Mouse (Mus musculus) E14TG2a.4 (cell line): ENCODE measurements around the gene Igsf21.
A peak's percentile ranks its signal among the peaks of the same experiment; 100 is the strongest.

Source experiments
- H3K27me3 ChIP-seq: 2 replicates; pipeline ENCODE4 v1.6.1; 2014; ENCODE audit warnings: low read length, control low read depth; ENCODE audit not compliant: insufficient read depth
- H3K36me3 ChIP-seq: 2 replicates; pipeline ENCODE4 v1.6.1; 2014; ENCODE audit warnings: low read length, control low read depth; ENCODE audit not compliant: insufficient read depth
- H3K4me1 ChIP-seq: replicated peaks from 2 replicates; pipeline ENCODE4 v1.6.1; 2014; ENCODE audit warnings: low read depth, low read length, control low read depth
- H3K4me3 ChIP-seq: replicated peaks from 2 replicates; pipeline ENCODE4 v1.5.1; 2014; ENCODE audit warnings: mild to moderate bottlenecking, low read length
- H3K9me3 ChIP-seq: 2 replicates; pipeline ENCODE4 v1.6.1; 2014; ENCODE audit warnings: low read length, control low read depth
- CTCF ChIP-seq: conservative IDR thresholded peaks from 2 replicates; pipeline ENCODE4 v1.5.1; 2014; ENCODE audit warnings: low read length
- NANOG ChIP-seq: IDR thresholded peaks from 2 replicates; pipeline ENCODE4 v1.6.1; 2014; ENCODE audit warnings: borderline replicate concordance, low read length, mixed read lengths
- POU5F1 ChIP-seq: IDR thresholded peaks from 2 replicates; pipeline ENCODE4 v1.6.1; 2014; ENCODE audit warnings: low read length, borderline replicate concordance

Gene Igsf21

GRCm38 (mm10) chr4:140115756-140116155 is 130.8 kb downstream of the Igsf21 start:
- TF ChIP-seq NANOG = no peak
- no peak for TF ChIP-seq POU5F1
- H3K4me3 ChIP-seq = no peak overlapping the region
- H3K4me1 ChIP-seq = peaks cover 14% of the 10 kb centered on the region
- H3K36me3 ChIP-seq = no peaks in the 10 kb centered on the region
- H3K27me3 ChIP-seq = no peaks in the 10 kb centered on the region; the same call in 1 of the 2 replicates
- H3K9me3 ChIP-seq = peaks cover 7% of the 10 kb centered on the region

DNA sequence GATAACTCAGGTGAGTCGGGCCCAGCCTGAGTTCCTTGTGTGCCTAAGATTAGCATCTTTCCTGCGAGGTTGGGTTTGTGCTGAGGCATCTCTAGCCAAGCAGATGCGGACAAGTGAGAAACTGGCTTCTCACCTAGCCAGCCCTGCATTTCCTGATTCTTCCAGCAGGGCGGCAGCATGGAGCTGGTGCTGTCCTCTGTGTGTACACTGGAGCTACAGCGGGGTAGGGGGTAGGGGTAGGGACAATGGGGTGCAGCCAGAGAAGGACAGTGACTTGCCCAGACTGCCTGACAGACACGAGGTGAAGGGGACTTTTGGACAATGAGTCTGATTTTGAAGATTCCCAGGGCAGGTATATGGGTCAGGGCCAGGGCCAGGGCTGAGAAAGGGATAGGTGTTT is 131.5 kb downstream of the Igsf21 start:
- no peak for TF ChIP-seq NANOG
- TF ChIP-seq CTCF = peak; percentile 72
- no peak for TF ChIP-seq POU5F1
- H3K36me3 ChIP-seq = no peaks in the 10 kb centered on the region
- peaks cover 7% of the 10 kb centered on the region for H3K9me3 ChIP-seq
- H3K4me1 ChIP-seq = peaks cover 13% of the 10 kb centered on the region
- peaks cover 6% of the 10 kb centered on the region for H3K27me3 ChIP-seq
- no peak overlapping the region for H3K4me3 ChIP-seq

GRCm38 (mm10) chr4:140113690-140114475 is 132.7 kb downstream of the Igsf21 start:
- peaks cover 25% of the 10 kb centered on the region for H3K4me1 ChIP-seq
- no peaks in the 10 kb centered on the region for H3K36me3 ChIP-seq
- no peak overlapping the region for H3K4me3 ChIP-seq
- H3K9me3 ChIP-seq = peaks cover 7% of the 10 kb centered on the region
- H3K27me3 ChIP-seq = peaks cover 18% of the 10 kb centered on the region
- no peak for TF ChIP-seq CTCF
- TF ChIP-seq POU5F1 = no peak
- TF ChIP-seq NANOG = no peak

DNA sequence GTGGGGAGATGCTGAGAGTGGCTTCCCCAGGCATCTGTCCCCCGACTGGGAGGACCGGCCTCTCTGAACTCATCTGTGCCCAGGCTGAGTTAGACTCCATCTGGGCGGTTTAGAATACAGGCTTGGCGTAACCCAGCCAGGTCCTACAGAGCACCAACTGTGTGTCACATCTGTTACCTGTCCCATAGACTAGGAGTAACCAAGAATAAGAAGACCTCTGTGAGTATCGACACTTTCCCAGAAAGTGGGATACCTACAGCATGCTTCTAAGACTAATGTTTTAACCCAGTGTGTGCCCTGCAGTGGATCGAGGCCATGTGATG is 137.0 kb downstream of the Igsf21 start:
- no peak for TF ChIP-seq NANOG
- TF ChIP-seq POU5F1 = no peak
- no peak for TF ChIP-seq CTCF
- peak overlapping the region; percentile 66 for H3K4me3 ChIP-seq
- peaks cover 59% of the 10 kb centered on the region for H3K4me1 ChIP-seq
- H3K9me3 ChIP-seq = peaks cover 7% of the 10 kb centered on the region
- no peaks in the 10 kb centered on the region for H3K36me3 ChIP-seq
- peaks cover 28% of the 10 kb centered on the region for H3K27me3 ChIP-seq

- Histone ChIP-seq H3K9me3 (peaks cover 7% of the 10 kb centered on the region), H3K36me3 (no peaks in the 10 kb centered on the region), H3K4me1 (peaks cover 63% of the 10 kb centered on the region), H3K4me3 (peak overlapping the region; percentile 66), H3K27me3 (peaks cover 28% of the 10 kb centered on the region)
- no peak for TF ChIP-seq CTCF
- TF ChIP-seq POU5F1 = no peak
- TF ChIP-seq NANOG = no peak
Measured at GRCm38 (mm10) chr4:140108871-140109625, 137.5 kb downstream of the Igsf21 start.

GRCm38 (mm10) chr4:140107161-140107560 is 139.4 kb downstream of the Igsf21 start:
- Histone ChIP-seq H3K4me3 (no peak overlapping the region), H3K36me3 (no peaks in the 10 kb centered on the region), H3K27me3 (peaks cover 28% of the 10 kb centered on the region), H3K9me3 (no peaks in the 10 kb centered on the region), H3K4me1 (peaks cover 76% of the 10 kb centered on the region)
- TF ChIP-seq CTCF = no peak
- TF ChIP-seq NANOG = no peak
- no peak for TF ChIP-seq POU5F1

DNA sequence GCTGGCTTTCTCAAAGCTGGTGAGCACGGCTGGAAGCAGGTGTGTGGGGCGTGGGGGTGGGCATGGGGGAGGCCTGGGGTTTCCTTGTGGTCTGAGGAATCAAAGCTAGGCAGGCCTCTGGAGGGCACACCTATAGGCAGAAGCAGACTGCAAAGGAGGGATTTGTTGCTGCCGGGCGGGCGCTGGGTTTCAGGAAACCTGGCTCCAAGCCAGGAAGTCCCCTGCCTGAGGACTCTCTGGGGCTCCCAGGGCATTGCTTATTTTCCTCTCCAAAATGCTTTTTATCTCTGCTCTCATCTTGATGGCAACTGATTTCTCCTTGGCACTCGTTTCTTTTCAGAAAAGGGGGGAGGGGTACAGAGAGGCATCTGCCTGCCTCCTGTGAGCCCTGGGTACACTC is 141.8 kb downstream of the Igsf21 start:
- TF ChIP-seq NANOG = no peak
- TF ChIP-seq POU5F1 = no peak
- TF ChIP-seq CTCF = no peak

DNA sequence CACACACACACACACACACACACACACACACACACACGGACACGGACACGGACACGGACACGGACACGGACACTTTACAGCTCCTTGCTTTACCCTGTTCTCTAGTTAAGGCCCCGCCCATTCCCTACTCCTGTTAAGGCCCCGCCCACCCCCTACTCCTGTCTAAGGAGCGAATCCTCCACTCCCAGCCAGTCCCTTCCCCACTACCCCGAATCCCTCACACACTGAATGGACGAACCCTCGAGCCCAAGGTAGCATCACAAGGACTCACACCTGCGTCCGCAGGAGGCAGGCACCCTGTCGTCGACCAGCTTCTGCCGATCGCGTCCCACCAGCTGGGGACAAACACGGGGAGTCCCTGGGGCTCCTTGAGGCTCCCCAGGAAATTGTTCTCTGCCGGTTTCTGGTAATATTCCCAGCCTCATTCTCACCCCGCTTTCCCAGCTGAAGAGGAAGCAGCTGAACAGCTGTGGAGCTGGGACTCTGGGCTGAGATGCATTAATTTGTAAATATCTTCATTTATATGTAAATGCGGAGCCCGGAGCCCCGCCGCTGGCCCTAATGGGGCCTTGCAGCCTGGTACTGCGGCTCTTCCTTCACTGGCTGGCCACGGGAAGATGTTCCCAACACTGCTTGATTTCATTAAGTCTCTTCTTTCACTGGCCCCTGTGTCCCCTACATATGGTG is 143.1 kb downstream of the Igsf21 start:
- TF ChIP-seq POU5F1 = peak; percentile 74; the same call in 1 of the 2 replicates
- no peak for TF ChIP-seq NANOG
- TF ChIP-seq CTCF = no peak
- H3K9me3 ChIP-seq = no peaks in the 10 kb centered on the region
- H3K4me1 ChIP-seq = peaks cover 84% of the 10 kb centered on the region
- H3K27me3 ChIP-seq = peaks cover 6% of the 10 kb centered on the region
- peak overlapping the region; percentile 72 for H3K4me3 ChIP-seq
- no peaks in the 10 kb centered on the region for H3K36me3 ChIP-seq

More for the DNA sequence above, 141.8 kb downstream of the Igsf21 start:
- H3K27me3 ChIP-seq = peaks cover 19% of the 10 kb centered on the region
- H3K9me3 ChIP-seq = no peaks in the 10 kb centered on the region
- peak overlapping the region; percentile 23; the same call in 1 of the 2 replicates for H3K4me3 ChIP-seq
- H3K36me3 ChIP-seq = no peaks in the 10 kb centered on the region
- peaks cover 88% of the 10 kb centered on the region for H3K4me1 ChIP-seq
